Mouse (Mus musculus): ENCODE results near the gene Ppp6r2. TPM values are rescaled to one million over a fixed set of nuclear protein-coding genes. Genes with fewer than 3 reads are reported as not detected.

The Ppp6r2 gene
- total and polyA plus RNA-seq, 3 experiments: 34.9 to 107 (median 65.5) TPM

DNA sequence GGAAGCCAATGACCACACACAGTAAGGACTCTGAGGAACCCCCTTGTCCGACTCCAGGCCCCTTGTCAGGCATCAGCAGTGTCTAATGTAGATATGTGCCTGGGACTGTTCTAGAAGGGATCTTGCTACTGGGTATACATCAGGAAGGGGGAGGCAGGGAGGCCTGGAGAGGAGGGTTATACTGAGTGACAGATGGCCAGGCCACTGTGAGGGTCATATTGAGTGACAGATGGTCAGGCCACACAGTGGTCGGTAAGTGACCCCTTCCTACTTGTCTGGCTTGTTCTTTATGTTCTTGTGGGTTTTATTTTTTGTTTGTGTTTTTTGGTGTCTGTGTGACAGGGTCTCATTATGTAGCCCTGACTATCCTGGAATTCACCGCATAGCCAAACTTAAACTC, 64.1 kb downstream of the Ppp6r2 start:
- Histone ChIP-seq H3K27me3 (ENCODE audit: insufficient read depth, low read length) (no peaks in the 10 kb centered on the region), H3K4me3 (ENCODE audit: low read depth, low read length) (no peak overlapping the region), H3K9me3 (replicated peaks) (no peaks in the 10 kb centered on the region), H3K4me1 (ENCODE audit: insufficient read depth, low read depth, low read length) (no peaks in the 10 kb centered on the region), H3K36me3 (replicated peaks) (peaks cover 84% of the 10 kb centered on the region)
- DNase-seq (ENCODE audit: low spot score) (no peak), ATAC-seq (ENCODE audit: extremely low read depth, insufficient number of reproducible peaks, low FRiP score, poor library complexity, severe bottlenecking) (no peak)
- no peak for TF ChIP-seq CTCF (IDR thresholded peaks at IDR 0.05; ENCODE audit: low read depth, low read length)
- TF ChIP-seq TAL1 (conservative IDR thresholded peaks at IDR 0.05; ENCODE audit: low read depth, low read length): no peak
- TF ChIP-seq GATA2 (IDR thresholded peaks at IDR 0.05; ENCODE audit: borderline replicate concordance, low read depth, low read length): no peak
- TF ChIP-seq GATA1 (IDR thresholded peaks at IDR 0.05; ENCODE audit: borderline replicate concordance, low read length): no peak

DNA sequence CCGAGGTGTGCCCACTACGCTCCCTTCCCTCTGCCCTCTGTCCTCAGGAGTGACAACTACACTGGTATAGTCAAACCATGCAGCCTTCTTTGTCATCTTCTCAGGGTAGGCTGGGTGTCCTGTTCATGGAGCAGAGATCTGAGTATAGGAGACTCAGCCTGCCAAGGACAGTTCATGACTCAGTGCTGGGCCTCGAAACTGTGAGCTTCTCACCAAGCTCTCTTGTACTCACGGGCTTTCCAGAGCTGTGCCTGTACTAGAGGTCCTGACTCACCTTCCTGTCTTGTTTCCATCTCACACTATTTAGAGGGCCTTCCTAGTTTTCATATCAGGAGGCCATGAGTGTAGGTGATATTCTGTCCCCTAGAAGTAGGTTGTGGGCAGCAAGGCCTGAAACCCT, 66.0 kb downstream of the Ppp6r2 start:
- TF ChIP-seq GATA1 (IDR thresholded peaks at IDR 0.05; ENCODE audit: borderline replicate concordance, low read length) (no peak), GATA2 (IDR thresholded peaks at IDR 0.05; ENCODE audit: borderline replicate concordance, low read depth, low read length) (no peak)
- no peak overlapping the region for H3K4me3 ChIP-seq (ENCODE audit: low read depth, low read length)
- peaks cover 91% of the 10 kb centered on the region for H3K36me3 ChIP-seq (replicated peaks)
- ATAC-seq (ENCODE audit: extremely low read depth, insufficient number of reproducible peaks, low FRiP score, poor library complexity, severe bottlenecking) (no peak), DNase-seq (ENCODE audit: low spot score) (no peak)
- no peaks in the 10 kb centered on the region for H3K27me3 ChIP-seq (ENCODE audit: insufficient read depth, low read length)
- H3K4me1 ChIP-seq (ENCODE audit: insufficient read depth, low read depth, low read length): no peaks in the 10 kb centered on the region
- H3K9me3 ChIP-seq (replicated peaks): no peaks in the 10 kb centered on the region

DNA sequence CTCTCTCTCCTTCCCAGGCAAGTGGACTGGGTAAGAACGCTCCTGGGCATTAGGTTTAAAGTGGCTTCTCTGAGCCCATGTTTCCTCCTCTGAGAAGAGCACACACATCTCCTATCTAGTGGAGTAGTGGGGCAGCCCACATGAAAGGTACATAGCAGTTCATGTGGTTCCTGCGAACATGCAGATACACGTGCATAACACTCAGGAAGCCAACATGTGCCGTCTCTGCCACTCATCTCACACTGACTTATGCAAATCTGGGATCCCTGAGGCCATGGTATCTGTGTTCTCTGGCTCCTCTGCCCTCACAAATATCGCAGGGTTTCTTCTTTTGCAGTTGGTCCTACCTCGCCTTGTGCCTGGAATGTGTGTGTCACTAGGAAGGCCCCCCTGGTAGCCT, 71.2 kb downstream of the Ppp6r2 start:
- ATAC-seq (ENCODE audit: extremely low read depth, insufficient number of reproducible peaks, low FRiP score, poor library complexity, severe bottlenecking): no peak
- Histone ChIP-seq H3K36me3 (replicated peaks) (peaks cover 99% of the 10 kb centered on the region), H3K4me1 (ENCODE audit: insufficient read depth, low read depth, low read length) (peaks cover 10% of the 10 kb centered on the region), H3K9me3 (replicated peaks) (no peaks in the 10 kb centered on the region), H3K4me3 (ENCODE audit: low read depth, low read length) (no peak overlapping the region), H3K27me3 (ENCODE audit: insufficient read depth, low read length) (no peaks in the 10 kb centered on the region)
- no peak for DNase-seq (ENCODE audit: low spot score)
- TF ChIP-seq POLR2AphosphoS5 (IDR thresholded peaks at IDR 0.05; ENCODE audit: insufficient replicate concordance, low read depth, low read length) (no peak), GATA1 (IDR thresholded peaks at IDR 0.05; ENCODE audit: borderline replicate concordance, low read length) (no peak), CTCF (IDR thresholded peaks at IDR 0.05; ENCODE audit: low read depth, low read length) (no peak), GATA2 (IDR thresholded peaks at IDR 0.05; ENCODE audit: borderline replicate concordance, low read depth, low read length) (no peak), TAL1 (conservative IDR thresholded peaks at IDR 0.05; ENCODE audit: low read depth, low read length) (no peak)

DNA sequence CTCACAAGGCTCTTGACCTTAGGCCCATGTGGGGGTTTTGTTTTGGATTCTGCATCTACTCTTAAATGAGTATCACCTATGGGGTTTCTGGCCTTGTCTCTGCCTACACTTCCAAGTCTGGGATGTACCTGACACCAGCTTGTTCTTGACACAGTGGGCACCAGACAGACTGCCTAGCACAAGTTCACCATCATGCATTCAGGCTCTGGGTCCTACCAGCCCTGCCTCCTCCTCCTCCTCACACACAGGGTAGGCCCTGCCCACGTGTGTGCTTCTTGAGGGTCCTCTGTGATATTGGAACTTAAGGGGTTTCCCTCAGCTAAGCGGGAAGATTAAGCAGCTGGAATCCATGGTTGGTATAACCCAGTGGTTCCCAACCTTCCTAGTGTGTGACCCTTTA, 72.7 kb downstream of the Ppp6r2 start:
- ATAC-seq (ENCODE audit: extremely low read depth, insufficient number of reproducible peaks, low FRiP score, poor library complexity, severe bottlenecking): no peak
- H3K27me3 ChIP-seq (ENCODE audit: insufficient read depth, low read length): no peaks in the 10 kb centered on the region
- H3K36me3 ChIP-seq (replicated peaks): peaks cover 99% of the 10 kb centered on the region
- H3K9me3 ChIP-seq (replicated peaks): no peaks in the 10 kb centered on the region
- TF ChIP-seq GATA1 (IDR thresholded peaks at IDR 0.05; ENCODE audit: borderline replicate concordance, low read length): no peak
- TF ChIP-seq CTCF (IDR thresholded peaks at IDR 0.05; ENCODE audit: low read depth, low read length): no peak
- TF ChIP-seq POLR2AphosphoS5 (IDR thresholded peaks at IDR 0.05; ENCODE audit: insufficient replicate concordance, low read depth, low read length): no peak
- TF ChIP-seq TAL1 (conservative IDR thresholded peaks at IDR 0.05; ENCODE audit: low read depth, low read length): no peak
- TF ChIP-seq GATA2 (IDR thresholded peaks at IDR 0.05; ENCODE audit: borderline replicate concordance, low read depth, low read length): no peak
- H3K4me1 ChIP-seq (ENCODE audit: insufficient read depth, low read depth, low read length): peaks cover 10% of the 10 kb centered on the region
- DNase-seq (ENCODE audit: low spot score): no peak
- no peak overlapping the region for H3K4me3 ChIP-seq (ENCODE audit: low read depth, low read length)

DNA sequence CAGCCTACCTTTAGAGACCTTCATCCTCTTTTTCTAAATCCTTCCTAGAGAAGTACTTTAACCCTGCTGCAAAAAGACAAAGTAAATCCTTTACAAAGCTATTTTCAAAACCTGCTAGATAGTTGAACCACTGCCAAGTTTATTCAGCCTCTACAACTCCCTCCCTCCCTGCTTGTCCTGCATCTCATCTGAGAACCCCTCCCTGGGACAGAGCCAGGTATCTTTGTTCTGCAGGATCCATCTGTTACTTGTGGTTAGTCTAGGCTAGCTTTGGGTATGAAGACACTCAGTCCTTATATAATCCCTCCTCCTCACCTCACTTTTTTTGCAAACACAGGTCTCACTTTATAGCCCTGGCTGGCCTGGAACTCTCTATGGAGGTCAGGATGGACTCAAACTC, 73.7 kb downstream of the Ppp6r2 start:
- no peak for DNase-seq (ENCODE audit: low spot score)
- Histone ChIP-seq H3K27me3 (ENCODE audit: insufficient read depth, low read length) (no peaks in the 10 kb centered on the region), H3K4me3 (ENCODE audit: low read depth, low read length) (no peak overlapping the region), H3K4me1 (ENCODE audit: insufficient read depth, low read depth, low read length) (peaks cover 10% of the 10 kb centered on the region), H3K9me3 (replicated peaks) (no peaks in the 10 kb centered on the region), H3K36me3 (replicated peaks) (peaks cover 99% of the 10 kb centered on the region)
- TF ChIP-seq GATA1 (IDR thresholded peaks at IDR 0.05; ENCODE audit: borderline replicate concordance, low read length): no peak
- no peak for ATAC-seq (ENCODE audit: extremely low read depth, insufficient number of reproducible peaks, low FRiP score, poor library complexity, severe bottlenecking)

DNA sequence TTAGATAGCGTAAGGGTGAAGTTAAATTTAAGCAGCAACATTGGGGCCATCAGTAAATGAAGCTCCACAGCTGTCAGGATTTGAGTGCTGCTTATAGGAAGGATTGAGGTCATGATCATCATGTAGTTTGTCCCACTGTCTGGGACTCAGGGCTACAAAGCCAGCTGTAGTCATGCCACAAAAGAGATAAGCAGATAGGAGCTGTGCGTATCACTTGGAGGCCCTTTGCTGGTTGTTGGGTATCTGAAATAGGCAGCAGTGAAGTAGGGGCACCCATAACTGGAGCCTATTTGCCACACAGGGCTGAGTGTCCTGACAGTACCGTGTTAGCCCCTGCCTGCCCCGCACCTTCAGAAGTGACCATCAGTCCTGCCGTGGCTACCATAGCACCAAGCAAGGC, 74.1 kb downstream of the Ppp6r2 start:
- no peak for ATAC-seq (ENCODE audit: extremely low read depth, insufficient number of reproducible peaks, low FRiP score, poor library complexity, severe bottlenecking)
- Histone ChIP-seq H3K36me3 (replicated peaks) (peaks cover 97% of the 10 kb centered on the region), H3K9me3 (replicated peaks) (no peaks in the 10 kb centered on the region), H3K4me3 (ENCODE audit: low read depth, low read length) (peak overlapping the region; percentile 32; the same call in 1 of the 2 replicates), H3K4me1 (ENCODE audit: insufficient read depth, low read depth, low read length) (peaks cover 10% of the 10 kb centered on the region), H3K27me3 (ENCODE audit: insufficient read depth, low read length) (no peaks in the 10 kb centered on the region)
- TF ChIP-seq CTCF (IDR thresholded peaks at IDR 0.05; ENCODE audit: low read depth, low read length) (no peak), GATA2 (IDR thresholded peaks at IDR 0.05; ENCODE audit: borderline replicate concordance, low read depth, low read length) (no peak), GATA1 (IDR thresholded peaks at IDR 0.05; ENCODE audit: borderline replicate concordance, low read length) (no peak), POLR2AphosphoS5 (IDR thresholded peaks at IDR 0.05; ENCODE audit: insufficient replicate concordance, low read depth, low read length) (no peak), TAL1 (conservative IDR thresholded peaks at IDR 0.05; ENCODE audit: low read depth, low read length) (no peak)
- no peak for DNase-seq (ENCODE audit: low spot score)

DNA sequence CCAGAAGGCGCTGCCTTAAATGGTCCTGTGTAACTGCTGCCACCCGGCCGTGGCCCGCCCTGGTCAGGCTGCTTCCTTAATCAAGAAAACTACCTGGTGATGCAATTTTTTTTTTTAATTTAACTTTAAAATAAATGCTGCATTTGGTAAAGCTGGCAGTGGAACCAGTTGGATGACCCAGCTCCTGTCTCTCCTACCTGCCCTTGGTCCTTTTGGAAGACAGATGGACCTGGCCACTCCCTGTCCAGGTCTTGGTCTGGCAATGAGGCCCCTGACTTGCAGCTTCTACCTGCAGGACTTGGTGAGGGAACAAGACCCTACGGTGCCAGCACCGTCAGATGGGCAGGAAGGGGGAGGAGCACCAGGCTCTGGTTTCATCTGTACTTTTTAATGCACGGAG, 74.8 kb downstream of the Ppp6r2 start:
- DNase-seq (ENCODE audit: low spot score) (no peak), ATAC-seq (ENCODE audit: extremely low read depth, insufficient number of reproducible peaks, low FRiP score, poor library complexity, severe bottlenecking) (no peak)
- Histone ChIP-seq H3K27me3 (ENCODE audit: insufficient read depth, low read length) (no peaks in the 10 kb centered on the region), H3K4me1 (ENCODE audit: insufficient read depth, low read depth, low read length) (peaks cover 10% of the 10 kb centered on the region), H3K9me3 (replicated peaks) (no peaks in the 10 kb centered on the region), H3K36me3 (replicated peaks) (peaks cover 96% of the 10 kb centered on the region), H3K4me3 (ENCODE audit: low read depth, low read length) (peak overlapping the region; percentile 32; the same call in 1 of the 2 replicates)
- TF ChIP-seq CTCF (IDR thresholded peaks at IDR 0.05; ENCODE audit: low read depth, low read length) (no peak), GATA1 (IDR thresholded peaks at IDR 0.05; ENCODE audit: borderline replicate concordance, low read length) (no peak), TAL1 (conservative IDR thresholded peaks at IDR 0.05; ENCODE audit: low read depth, low read length) (no peak), POLR2AphosphoS5 (IDR thresholded peaks at IDR 0.05; ENCODE audit: insufficient replicate concordance, low read depth, low read length) (no peak), GATA2 (IDR thresholded peaks at IDR 0.05; ENCODE audit: borderline replicate concordance, low read depth, low read length) (no peak)
